Mouse (Mus musculus) midbrain, embryonic 13.5 days (tissue): ENCODE data around the gene Epor. TPM values are rescaled to one million over a fixed set of nuclear protein-coding genes. Genes with fewer than 3 reads are reported as not detected.

Experiments used
- ATAC-seq: fragments of 200-750 bp; cut with Nextera tagmentation; 2 replicates; pipeline ENCODE4 v1.8.0; 2017; ENCODE audit warnings: mild to moderate bottlenecking, moderate TSS enrichment, moderate library complexity
- H3K27ac ChIP-seq: fragments of 300-500 bp; sonication (generic); 2 replicates; pipeline ENCODE4 v1.5.1; 2015; ENCODE audit warnings: inconsistent platforms, mild to moderate bottlenecking, moderate library complexity
- H3K27me3 ChIP-seq: fragments of 300-500 bp; sonication (generic); 2 replicates; pipeline ENCODE4 v1.6.1; 2015; ENCODE audit warnings: mild to moderate bottlenecking, inconsistent platforms
- H3K36me3 ChIP-seq: fragments of 300-500 bp; sonication (generic); 2 replicates; pipeline ENCODE4 v1.6.1; 2015; ENCODE audit warnings: mild to moderate bottlenecking, inconsistent platforms
- H3K4me1 ChIP-seq: fragments of 300-500 bp; sonication (generic); replicated peaks from 2 replicates; pipeline ENCODE4 v1.6.1; 2015; ENCODE audit warnings: inconsistent platforms
- H3K4me2 ChIP-seq: fragments of 300-500 bp; sonication (generic); replicated peaks from 2 replicates; pipeline ENCODE4 v1.6.1; 2015; ENCODE audit warnings: moderate library complexity, mild to moderate bottlenecking, inconsistent platforms
- H3K4me3 ChIP-seq: fragments of 300-500 bp; sonication (generic); replicated peaks from 2 replicates; pipeline ENCODE4 v1.5.1; 2015; ENCODE audit warnings: mild to moderate bottlenecking, inconsistent platforms
- H3K9ac ChIP-seq: fragments of 300-500 bp; sonication (generic); replicated peaks from 2 replicates; pipeline ENCODE4 v1.6.1; 2015; ENCODE audit warnings: mild to moderate bottlenecking, inconsistent platforms
- H3K9me3 ChIP-seq: fragments of 300-500 bp; sonication (generic); 2 replicates; pipeline ENCODE4 v1.6.1; 2016; ENCODE audit warnings: mild to moderate bottlenecking, inconsistent platforms
- WGBS: fragments of 180-500 bp; shearing (Covaris S2); methylation state at CpG from one replicate; pipeline ENCODE4 v1.1.7; 2015; 5-methylcytosine and 5-hydroxymethylcytosine counted together
- polyA plus RNA-seq: library from polyadenylated mRNA; unstranded; fragments of >200 nt; fragmentation: Nextera tagmentation; extraction: Ambion mirVana; gene quantifications from 2 replicates; pipeline ENCODE4 v1.2.1, GENCODE M21; 2015

Epor gene
- polyA plus RNA-seq, 1 experiment from 2014 or later = 2.5 TPM

- Histone ChIP-seq H3K36me3 (0 out of 2 replicates have a peak, but pooled peaks cover 4% of the 10 kb centered on the region), H3K4me1 (peaks cover 27% of the 10 kb centered on the region), H3K9ac (no peak overlapping the region), H3K9me3 (no peaks in the 10 kb centered on the region), H3K4me2 (peak overlapping the region; percentile 60), H3K27ac (no peak overlapping the region), H3K4me3 (peak overlapping the region; percentile 39), H3K27me3 (peaks cover 55% of the 10 kb centered on the region)
- WGBS = 1% methylated on average over 35 of the region's 35 CpGs
- no peak for ATAC-seq
Measured at GRCm38 (mm10) chr9:21961366-21961980, 1.8 kb downstream of the Epor start.

- Histone ChIP-seq H3K27me3 (peaks cover 55% of the 10 kb centered on the region), H3K36me3 (0 out of 2 replicates have a peak, but pooled peaks cover 4% of the 10 kb centered on the region), H3K27ac (no peak overlapping the region), H3K4me3 (0 out of 2 replicates have a peak overlapping the region, but pooled peaks have one; percentile 14), H3K9me3 (no peaks in the 10 kb centered on the region), H3K9ac (0 out of 2 replicates have a peak overlapping the region, but pooled peaks have one; percentile 14), H3K4me2 (0 out of 2 replicates have a peak overlapping the region, but pooled peaks have one; percentile 5), H3K4me1 (peaks cover 31% of the 10 kb centered on the region)
- WGBS = 11% methylated on average over 26 of the region's 26 CpGs
- ATAC-seq = no peak
Measured at GRCm38 (mm10) chr9:21960558-21961208, 2.6 kb downstream of the Epor start.

- 64% methylated on average over 9 of the region's 9 CpGs for WGBS
- ATAC-seq = no peak
- Histone ChIP-seq H3K27me3 (peaks cover 55% of the 10 kb centered on the region), H3K9me3 (no peaks in the 10 kb centered on the region), H3K27ac (no peak overlapping the region), H3K4me1 (peaks cover 32% of the 10 kb centered on the region), H3K4me2 (no peak overlapping the region), H3K9ac (0 out of 2 replicates have a peak overlapping the region, but pooled peaks have one; percentile 14), H3K4me3 (no peak overlapping the region), H3K36me3 (0 out of 2 replicates have a peak, but pooled peaks cover 4% of the 10 kb centered on the region)
Measured at GRCm38 (mm10) chr9:21960135-21960534, 3.2 kb downstream of the Epor start.

GRCm38 (mm10) chr9:21959244-21959643 lies 4.1 kb downstream of the Epor start:
- Histone ChIP-seq H3K27me3 (peaks cover 55% of the 10 kb centered on the region), H3K4me3 (no peak overlapping the region), H3K27ac (no peak overlapping the region), H3K4me2 (no peak overlapping the region), H3K4me1 (peaks cover 40% of the 10 kb centered on the region), H3K36me3 (0 out of 2 replicates have a peak, but pooled peaks cover 4% of the 10 kb centered on the region), H3K9ac (no peak overlapping the region), H3K9me3 (no peaks in the 10 kb centered on the region)
- WGBS = 90% methylated on average over 7 of the region's 7 CpGs
- no peak for ATAC-seq

GRCm38 (mm10) chr9:21958372-21958771 lies 4.9 kb downstream of the Epor start:
- Histone ChIP-seq H3K27ac (no peak overlapping the region), H3K4me1 (peaks cover 47% of the 10 kb centered on the region), H3K4me2 (no peak overlapping the region), H3K27me3 (peaks cover 49% of the 10 kb centered on the region), H3K36me3 (0 out of 2 replicates have a peak, but pooled peaks cover 4% of the 10 kb centered on the region), H3K4me3 (no peak overlapping the region), H3K9ac (no peak overlapping the region), H3K9me3 (no peaks in the 10 kb centered on the region)
- WGBS = 87% methylated on average over 5 of the region's 5 CpGs
- ATAC-seq = no peak

GRCm38 (mm10) chr9:21955570-21956281 lies 7.6 kb downstream of the Epor start, which contains the start of gene Swsap1:
TSS of gene Swsap1 (plus strand) at chr9:21955755.
- under 1% methylated on average over 54 of the region's 54 CpGs for WGBS
- 0 out of 2 replicates have a peak, but pooled peaks cover 4% of the 10 kb centered on the region for H3K36me3 ChIP-seq
- peak within 1 kb of the TSS; percentile 77 for H3K9ac ChIP-seq
- peak; percentile 99 for ATAC-seq
- peaks cover 34% of the 10 kb centered on the region for H3K4me1 ChIP-seq
- H3K4me2 ChIP-seq = peak within 1 kb of the TSS; percentile 63
- peaks cover 23% of the 10 kb centered on the region for H3K27me3 ChIP-seq
- H3K4me3 ChIP-seq = peak within 1 kb of the TSS; percentile 64
- H3K9me3 ChIP-seq = no peaks in the 10 kb centered on the region
- peak within 1 kb of the TSS; percentile 95 for H3K27ac ChIP-seq

GRCm38 (mm10) chr9:21955225-21955569 lies 8.1 kb downstream of the Epor start:
- Histone ChIP-seq H3K4me3 (peak overlapping the region; percentile 64), H3K4me2 (peak overlapping the region; percentile 63), H3K4me1 (peaks cover 34% of the 10 kb centered on the region), H3K27ac (peak overlapping the region; percentile 95), H3K36me3 (0 out of 2 replicates have a peak, but pooled peaks cover 4% of the 10 kb centered on the region), H3K9ac (peak overlapping the region; percentile 54; the same call in 1 of the 2 replicates), H3K27me3 (peaks cover 17% of the 10 kb centered on the region), H3K9me3 (no peaks in the 10 kb centered on the region)
- 2% methylated on average over 18 of the region's 18 CpGs for WGBS
- ATAC-seq = peak; percentile 64

- Histone ChIP-seq H3K27ac (no peak overlapping the region), H3K4me3 (peak overlapping the region; percentile 64; the same call in 1 of the 2 replicates)
- WGBS = 74% methylated on average over 3 of the region's 3 CpGs
Measured at GRCm38 (mm10) chr9:21954635-21955034, 8.7 kb downstream of the Epor start.

GRCm38 (mm10) chr9:21953600-21953999 lies 9.7 kb downstream of the Epor start:
- WGBS = 6% methylated on average over 3 of the region's 3 CpGs
- Histone ChIP-seq H3K36me3 (0 out of 2 replicates have a peak, but pooled peaks cover 4% of the 10 kb centered on the region), H3K9me3 (no peaks in the 10 kb centered on the region), H3K27ac (peak overlapping the region; percentile 80), H3K4me2 (peak overlapping the region; percentile 6; the same call in 1 of the 2 replicates), H3K4me3 (no peak overlapping the region), H3K4me1 (peaks cover 34% of the 10 kb centered on the region), H3K9ac (no peak overlapping the region; the same call in 1 of the 2 replicates), H3K27me3 (peaks cover 6% of the 10 kb centered on the region; the same call in 1 of the 2 replicates)
- ATAC-seq = peak; percentile 7

More at GRCm38 (mm10) chr9:21954635-21955034, 8.7 kb downstream of the Epor start:
- no peak for ATAC-seq
- Histone ChIP-seq H3K9me3 (no peaks in the 10 kb centered on the region), H3K27me3 (peaks cover 12% of the 10 kb centered on the region), H3K36me3 (0 out of 2 replicates have a peak, but pooled peaks cover 4% of the 10 kb centered on the region), H3K4me2 (peak overlapping the region; percentile 63), H3K4me1 (peaks cover 34% of the 10 kb centered on the region), H3K9ac (no peak overlapping the region)

- Histone ChIP-seq H3K4me1 (peaks cover 41% of the 10 kb centered on the region), H3K27me3 (peaks cover 14% of the 10 kb centered on the region; the same call in 1 of the 2 replicates), H3K36me3 (peaks cover 7% of the 10 kb centered on the region), H3K27ac (no peak overlapping the region), H3K9ac (no peak overlapping the region), H3K4me3 (no peak overlapping the region), H3K4me2 (no peak overlapping the region), H3K9me3 (no peaks in the 10 kb centered on the region)
- WGBS = 74% methylated on average over 3 of the region's 3 CpGs
- ATAC-seq = no peak
Measured at GRCm38 (mm10) chr9:21951977-21952376, 11.3 kb downstream of the Epor start.

GRCm38 (mm10) chr9:21950322-21950721 lies 13.0 kb downstream of the Epor start:
- no peak for ATAC-seq
- no peak overlapping the region for H3K27ac ChIP-seq
- peaks cover 17% of the 10 kb centered on the region for H3K36me3 ChIP-seq
- 16% methylated on average over 11 of the region's 11 CpGs for WGBS
- H3K9ac ChIP-seq = no peak overlapping the region
- H3K4me3 ChIP-seq = no peak overlapping the region
- H3K9me3 ChIP-seq = no peaks in the 10 kb centered on the region
- H3K4me1 ChIP-seq = peaks cover 36% of the 10 kb centered on the region
- peaks cover 14% of the 10 kb centered on the region; the same call in 1 of the 2 replicates for H3K27me3 ChIP-seq
- H3K4me2 ChIP-seq = no peak overlapping the region
